Mouse (Mus musculus): ENCODE results near the gene Fam196b. TPM values are rescaled to one million over a fixed set of nuclear protein-coding genes. Genes with fewer than 3 reads are reported as not detected.

Gene Fam196b
- polyA plus RNA-seq, 1 experiment from 2014 or later, result 2.5 TPM

DNA sequence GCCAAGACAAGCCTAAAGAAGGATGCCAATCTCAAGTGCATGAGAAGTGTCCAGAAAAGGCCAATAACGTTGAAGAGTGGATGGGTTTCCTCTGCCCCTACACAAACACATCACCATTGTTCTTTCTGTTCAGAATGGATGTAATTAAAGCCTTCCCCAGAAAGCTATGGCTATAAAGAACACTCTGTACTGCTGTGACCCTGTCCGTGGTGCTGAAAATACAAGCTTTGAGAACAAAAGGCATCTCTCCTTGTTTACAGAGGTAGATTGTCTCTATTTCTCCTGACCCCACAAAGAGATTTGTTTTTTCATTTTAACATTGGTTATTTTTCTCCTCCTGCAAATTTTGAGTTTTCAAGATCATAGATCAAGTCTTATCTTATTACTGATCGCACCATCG lies 133.3 kb downstream of the Fam196b start:
- 45% methylated on average over 4 of the region's 4 CpGs for WGBS
- no peak overlapping the region for H3K4me2 ChIP-seq (ENCODE audit: low read length)
- H3K4me1 ChIP-seq (replicated peaks; ENCODE audit: control insufficient read depth, insufficient read depth, low read length), result no peaks in the 10 kb centered on the region
- no peaks in the 10 kb centered on the region for H3K9me3 ChIP-seq (ENCODE audit: control insufficient read depth, low read length)
- no peak overlapping the region for H3K27ac ChIP-seq (ENCODE audit: low read length)
- H3K4me3 ChIP-seq (replicated peaks; ENCODE audit: low read length), result no peak overlapping the region
- H3K36me3 ChIP-seq (ENCODE audit: control insufficient read depth, insufficient read depth), result no peaks in the 10 kb centered on the region
- no peak for ATAC-seq
- no peaks in the 10 kb centered on the region for H3K27me3 ChIP-seq (replicated peaks; ENCODE audit: control insufficient read depth, insufficient read depth, low read length)
- no peak overlapping the region for H3K9ac ChIP-seq (replicated peaks; ENCODE audit: low read depth, low read length)

DNA sequence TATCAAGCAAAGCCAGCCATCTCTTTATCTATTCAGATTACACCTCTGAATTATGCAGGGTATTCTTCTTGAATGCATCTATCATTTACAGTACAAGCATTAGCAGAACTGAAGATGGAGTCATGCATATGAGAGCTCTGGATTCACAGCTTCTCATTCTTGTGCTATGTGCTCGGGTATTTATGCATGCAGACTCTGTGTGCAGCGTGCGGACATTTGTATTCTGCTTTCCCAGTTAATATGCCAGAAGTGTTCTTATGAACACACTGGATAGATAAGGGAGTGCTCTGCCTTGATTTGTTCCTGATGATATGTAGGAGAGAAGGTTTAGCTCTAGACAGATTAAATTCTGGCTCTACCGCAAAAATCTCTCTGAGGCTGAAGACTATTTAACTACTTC lies 135.3 kb downstream of the Fam196b start:
- Histone ChIP-seq H3K27me3 (replicated peaks; ENCODE audit: control insufficient read depth, insufficient read depth, low read length) (no peaks in the 10 kb centered on the region), H3K36me3 (ENCODE audit: control insufficient read depth, insufficient read depth) (no peaks in the 10 kb centered on the region), H3K9me3 (ENCODE audit: control insufficient read depth, low read length) (no peaks in the 10 kb centered on the region), H3K27ac (ENCODE audit: low read length) (no peak overlapping the region), H3K9ac (replicated peaks; ENCODE audit: low read depth, low read length) (no peak overlapping the region), H3K4me1 (replicated peaks; ENCODE audit: control insufficient read depth, insufficient read depth, low read length) (no peaks in the 10 kb centered on the region), H3K4me3 (replicated peaks; ENCODE audit: low read length) (no peak overlapping the region), H3K4me2 (ENCODE audit: low read length) (no peak overlapping the region)
- WGBS, result 81% methylated on average over 4 of the region's 4 CpGs
- ATAC-seq, result no peak

DNA sequence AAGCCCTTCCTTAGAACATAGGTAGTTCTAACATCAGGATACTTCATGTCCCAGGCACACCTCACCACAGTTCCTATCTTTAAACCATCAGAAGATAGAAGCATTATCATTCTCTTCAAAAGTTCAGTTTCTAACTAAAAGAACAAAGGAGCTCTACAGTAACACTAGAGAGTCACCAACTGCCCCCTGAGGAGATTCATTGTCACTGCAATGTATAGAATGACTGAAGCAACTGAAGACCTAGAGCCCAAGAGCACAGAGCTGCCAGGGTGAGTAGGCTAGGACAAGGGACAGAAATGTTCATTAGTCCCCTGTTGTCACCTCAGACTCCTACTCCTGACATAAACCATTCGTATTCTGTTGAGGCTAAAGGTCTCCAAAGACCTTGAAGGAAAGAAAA lies 152.4 kb downstream of the Fam196b start:
- Histone ChIP-seq H3K4me3 (replicated peaks; ENCODE audit: low read length) (no peak overlapping the region), H3K36me3 (ENCODE audit: control insufficient read depth, insufficient read depth) (no peaks in the 10 kb centered on the region), H3K4me1 (replicated peaks; ENCODE audit: control insufficient read depth, insufficient read depth, low read length) (no peaks in the 10 kb centered on the region), H3K9ac (replicated peaks; ENCODE audit: low read depth, low read length) (no peak overlapping the region), H3K9me3 (ENCODE audit: control insufficient read depth, low read length) (no peaks in the 10 kb centered on the region), H3K4me2 (ENCODE audit: low read length) (no peak overlapping the region), H3K27me3 (replicated peaks; ENCODE audit: control insufficient read depth, insufficient read depth, low read length) (no peaks in the 10 kb centered on the region), H3K27ac (ENCODE audit: low read length) (no peak overlapping the region)
- ATAC-seq, result no peak
- 76% methylated on average over 1 of the region's 1 CpGs for WGBS

DNA sequence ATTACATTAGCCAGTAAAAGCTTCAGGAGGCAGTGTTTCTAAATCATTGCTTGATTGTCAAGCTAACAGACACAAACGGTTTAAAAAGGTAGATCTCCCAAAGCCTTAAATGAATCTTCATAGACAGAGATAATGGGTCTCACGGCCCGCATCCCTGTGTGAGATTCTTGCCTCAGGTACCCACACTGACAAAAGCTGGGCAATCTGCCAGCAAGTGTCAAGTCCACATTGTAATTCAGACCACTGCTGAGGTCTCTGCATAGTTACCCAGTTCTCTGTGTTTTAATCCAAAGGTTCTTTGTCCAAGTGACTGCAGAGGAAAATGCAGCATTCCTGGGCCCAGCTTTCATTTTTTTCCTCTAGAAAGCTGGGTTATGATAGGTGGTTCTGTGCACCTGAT lies 153.9 kb downstream of the Fam196b start:
- WGBS, result 28% methylated on average over 3 of the region's 3 CpGs
- no peaks in the 10 kb centered on the region for H3K9me3 ChIP-seq (ENCODE audit: control insufficient read depth, low read length)
- no peak overlapping the region for H3K27ac ChIP-seq (ENCODE audit: low read length)
- no peak for ATAC-seq
- no peaks in the 10 kb centered on the region for H3K36me3 ChIP-seq (ENCODE audit: control insufficient read depth, insufficient read depth)
- no peak overlapping the region for H3K9ac ChIP-seq (replicated peaks; ENCODE audit: low read depth, low read length)
- no peak overlapping the region for H3K4me3 ChIP-seq (replicated peaks; ENCODE audit: low read length)
- no peaks in the 10 kb centered on the region for H3K27me3 ChIP-seq (replicated peaks; ENCODE audit: control insufficient read depth, insufficient read depth, low read length)
- H3K4me2 ChIP-seq (ENCODE audit: low read length), result no peak overlapping the region
- H3K4me1 ChIP-seq (replicated peaks; ENCODE audit: control insufficient read depth, insufficient read depth, low read length), result no peaks in the 10 kb centered on the region

DNA sequence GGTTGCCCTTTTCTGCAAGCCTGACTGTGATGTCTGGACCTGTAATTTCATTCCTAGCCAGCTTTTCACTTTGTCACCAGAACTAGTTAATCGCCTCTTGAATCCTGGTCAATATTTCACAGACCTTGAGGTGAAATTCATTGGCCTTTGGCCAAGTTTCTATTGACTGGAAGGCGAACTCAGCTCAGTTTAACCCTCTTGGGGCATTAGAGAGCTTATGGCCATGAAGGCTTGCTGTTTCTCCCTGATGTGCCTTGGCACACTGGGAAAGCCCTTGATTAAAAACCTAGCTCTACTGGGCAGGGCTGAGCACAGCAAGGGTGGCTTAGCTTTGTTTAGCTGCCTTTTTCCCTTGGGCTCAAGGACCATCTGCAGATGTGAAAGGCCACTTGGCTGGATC lies 155.2 kb downstream of the Fam196b start:
- no peaks in the 10 kb centered on the region for H3K36me3 ChIP-seq (ENCODE audit: control insufficient read depth, insufficient read depth)
- H3K9ac ChIP-seq (replicated peaks; ENCODE audit: low read depth, low read length), result no peak overlapping the region
- 72% methylated on average over 2 of the region's 2 CpGs for WGBS
- H3K9me3 ChIP-seq (ENCODE audit: control insufficient read depth, low read length), result no peaks in the 10 kb centered on the region
- H3K4me3 ChIP-seq (replicated peaks; ENCODE audit: low read length), result no peak overlapping the region
- H3K27me3 ChIP-seq (replicated peaks; ENCODE audit: control insufficient read depth, insufficient read depth, low read length), result no peaks in the 10 kb centered on the region
- no peak for ATAC-seq
- no peaks in the 10 kb centered on the region for H3K4me1 ChIP-seq (replicated peaks; ENCODE audit: control insufficient read depth, insufficient read depth, low read length)
- no peak overlapping the region for H3K27ac ChIP-seq (ENCODE audit: low read length)
- no peak overlapping the region for H3K4me2 ChIP-seq (ENCODE audit: low read length)

Other genes with a start within 250 kb of the Fam196b start
- gene 4930469K13Rik, start 216.3 kb upstream of the Fam196b start, polyA plus RNA-seq (2015; fragmentation: Nextera tagmentation; extraction: Ambion mirVana), result not detected in 2 replicates
- gene Foxi1, start 106.7 kb upstream of the Fam196b start, polyA plus RNA-seq (2015; fragmentation: Nextera tagmentation; extraction: Ambion mirVana), result 0.14 TPM in 1 of 2 replicates, not detected in the other